Mouse (Mus musculus) brain, embryonic 14.5 days (tissue): ENCODE data around the gene Rbfox2.

ENCODE experiments used
- CTCF ChIP-seq: fragments of 200-500 bp; IDR thresholded peaks from 2 replicates; pipeline ENCODE4 v1.5.1; 2012; ENCODE audit warnings: inconsistent platforms, mild to moderate bottlenecking, moderate library complexity, borderline replicate concordance; ENCODE audit not compliant: insufficient read depth, insufficient read length; ENCODE audit errors: extremely low read depth
- POLR2A ChIP-seq: fragments of 200-500 bp; IDR thresholded peaks from 2 replicates; pipeline ENCODE4 v1.6.1; 2012; ENCODE audit warnings: mild to moderate bottlenecking, inconsistent platforms, borderline replicate concordance; ENCODE audit not compliant: poor library complexity, insufficient read depth, insufficient read length, severe bottlenecking; ENCODE audit errors: extremely low read depth

- TF ChIP-seq POLR2A (no peak), CTCF (no peak)
These were observed 41.5 kb downstream of the Rbfox2 start for GRCm38 (mm10) chr15:77265318-77265717.
